9 mouse cellular contexts compared by ENCODE assay signal in genomic region chr2:93643403-93643780, GRCm38 (mm10). TPM values are rescaled to one million over a fixed set of nuclear protein-coding genes. Genes with fewer than 3 reads are reported as not detected.
A peak's percentile ranks its signal among the peaks of the same experiment; 100 is the strongest.
DNase-seq lines count a peak whose midpoint lies in the region; ATAC-seq and TF ChIP-seq lines count a peak whose summit lies in the region.
"Had no signal": no experiment of that assay in that cellular context is flagged by ENCODE, and none has a peak within 500 bp of the region (broad histone marks: within the 10 kb centered on the region; RNA-seq: fewer than 3 reads in every experiment).

No protein-coding gene starts in this region.

- peaks cover 100% of the 10 kb centered on the region for H3K27me3 ChIP-seq in heart, embryonic 10.5 days (ENCODE audit: insufficient read depth, poor library complexity, severe bottlenecking)
- H3K27me3 ChIP-seq in hindbrain, embryonic 11.5 days (ENCODE audit: control insufficient read depth, insufficient read depth, low read length) = peaks cover 89% of the 10 kb centered on the region
- peaks cover 96% of the 10 kb centered on the region for H3K27me3 ChIP-seq in liver, postnatal 0 days (ENCODE audit: insufficient read depth, low read length)
- peaks cover 12% of the 10 kb centered on the region; the same call in 1 of the 2 replicates for H3K27me3 ChIP-seq in cerebellum, adult 2 months (ENCODE audit: control insufficient read depth, insufficient read depth, low read length)

- under 1% methylated on average over 28 of the region's 28 CpGs for WGBS in heart, embryonic 10.5 days
- under 1% methylated on average over 28 of the region's 28 CpGs for WGBS in hindbrain, embryonic 11.5 days
- WGBS in liver, postnatal 0 days (ENCODE audit: insufficient replicate concordance) = 3% methylated on average over 28 of the region's 28 CpGs
- 15% methylated on average over 28 of the region's 28 CpGs for WGBS in cerebellum, adult 2 months

- peak overlapping the region; percentile 57 for H3K4me2 ChIP-seq in hindbrain, embryonic 11.5 days (replicated peaks; ENCODE audit: low read depth, low read length)
- peak overlapping the region; percentile 65 for H3K4me2 ChIP-seq in liver, postnatal 0 days (ENCODE audit: low read depth, low read length)

- H3K9ac ChIP-seq in hindbrain, embryonic 11.5 days (ENCODE audit: low read depth, low read length) = peak overlapping the region; percentile 53; the same call in 1 of the 2 replicates
- no peak overlapping the region for H3K9ac ChIP-seq in liver, postnatal 0 days (replicated peaks)

- H3K4me1 ChIP-seq in heart, embryonic 10.5 days = peaks cover 46% of the 10 kb centered on the region
- peaks cover 4% of the 10 kb centered on the region; the same call in 1 of the 2 replicates for H3K4me1 ChIP-seq in brown adipose tissue, adult 24 weeks (ENCODE audit: control insufficient read depth, insufficient read depth, insufficient read length, low read length)
- peaks cover 8% of the 10 kb centered on the region; the same call in 1 of the 2 replicates for H3K4me1 ChIP-seq in hindbrain, embryonic 11.5 days (replicated peaks; ENCODE audit: control insufficient read depth, insufficient read depth, low read length)
- peaks cover 6% of the 10 kb centered on the region for H3K4me1 ChIP-seq in liver, postnatal 0 days (ENCODE audit: insufficient read depth)
- H3K4me1 ChIP-seq in cerebellum, adult 2 months (ENCODE audit: control insufficient read depth, insufficient read depth, low read length) = no peaks in the 10 kb centered on the region

- H3K27ac ChIP-seq in heart, embryonic 10.5 days = 0 out of 2 replicates have a peak overlapping the region, but pooled peaks have one; percentile 76
- H3K27ac ChIP-seq in brown adipose tissue, adult 24 weeks (replicated peaks; ENCODE audit: low read depth, low read length) = no peak overlapping the region
- no peak overlapping the region for H3K27ac ChIP-seq in hindbrain, embryonic 11.5 days (ENCODE audit: low read depth, low read length)
- H3K27ac ChIP-seq in liver, postnatal 0 days (ENCODE audit: low read depth) = no peak overlapping the region
- no peak overlapping the region for H3K27ac ChIP-seq in cerebellum, adult 2 months (ENCODE audit: insufficient read depth, low read length)

- no peak for TF ChIP-seq POLR2A in cerebellum, adult 2 months (IDR thresholded peaks at IDR 0.05; ENCODE audit: borderline replicate concordance, insufficient read depth, low read length)

- ATAC-seq in hindbrain, embryonic 11.5 days (ENCODE audit: low FRiP score) = no peak
- ATAC-seq in liver, postnatal 0 days = no peak

- peak overlapping the region; percentile 68 for H3K4me3 ChIP-seq in heart, embryonic 10.5 days
- peak overlapping the region; percentile 37 for H3K4me3 ChIP-seq in brown adipose tissue, adult 24 weeks (ENCODE audit: insufficient read depth, low read depth, low read length)
- peak overlapping the region; percentile 44 for H3K4me3 ChIP-seq in hindbrain, embryonic 11.5 days (ENCODE audit: low read depth, low read length)
- H3K4me3 ChIP-seq in liver, postnatal 0 days (ENCODE audit: low read depth, low read length) = peak overlapping the region; percentile 40
- no peak overlapping the region for H3K4me3 ChIP-seq in cerebellum, adult 2 months (replicated peaks; ENCODE audit: insufficient read depth, low read depth, low read length)
- H3K4me3 ChIP-seq: erythroblast, embryonic 14.5 days had no signal

- intact Hi-C loops in heart, postnatal 14 days (cut with DNase I) = no loop called here

- TF ChIP-seq EP300 in liver, postnatal 0 days (IDR thresholded peaks at IDR 0.05; ENCODE audit: low read depth) = no peak

- no peaks in the 10 kb centered on the region for H3K36me3 ChIP-seq in heart, embryonic 10.5 days
- H3K36me3 ChIP-seq in hindbrain, embryonic 11.5 days (ENCODE audit: control insufficient read depth, insufficient read depth, low read length) = no peaks in the 10 kb centered on the region
- H3K36me3 ChIP-seq in liver, postnatal 0 days (replicated peaks; ENCODE audit: insufficient read depth, low read length) = no peaks in the 10 kb centered on the region

- no peak for DNase-seq in heart, embryonic 10.5 days (ENCODE audit: low spot score)
- DNase-seq in heart, postnatal 14 days = no peak
- no peak for DNase-seq in hindbrain, embryonic 11.5 days (ENCODE audit: low spot score)
- DNase-seq in liver, postnatal 0 days = no peak
- no peak for DNase-seq in cerebellum, adult 2 months
- DNase-seq in ovary, postnatal 14 days (ENCODE audit: low spot score) = no peak
- no peak for DNase-seq in thymus, postnatal 36 days

- no peaks in the 10 kb centered on the region for H3K9me3 ChIP-seq in heart, embryonic 10.5 days
- no peaks in the 10 kb centered on the region for H3K9me3 ChIP-seq in hindbrain, embryonic 11.5 days (ENCODE audit: control insufficient read depth, low read length)
- no peaks in the 10 kb centered on the region for H3K9me3 ChIP-seq in liver, postnatal 0 days (ENCODE audit: low read length)

- TF ChIP-seq CTCF in liver, postnatal 0 days (IDR thresholded peaks at IDR 0.05; ENCODE audit: low read depth) = no peak
- no peak for TF ChIP-seq CTCF in cerebellum, adult 2 months (IDR thresholded peaks at IDR 0.05; ENCODE audit: borderline replicate concordance, insufficient read depth, low read depth, low read length)

RNA-seq across cellular contexts. Expression of gene Alx4, which starts 1.2 kb away (rescaled TPM):
- 0.83 and 3.6 TPM in 2 replicates for polyA plus RNA-seq in heart, embryonic 10.5 days (2016; fragmentation: Nextera tagmentation; extraction: Ambion mirVana)
- under 1 TPM; 0.10 to 0.15 TPM for total RNA-seq in heart, postnatal 14 days (2021)
- polyA plus RNA-seq in brown adipose tissue, adult 24 weeks (2012; ENCODE audit: insufficient read depth, insufficient read length, missing spikeins) = not detected in 2 replicates
- 4.3 TPM in 2 replicates for polyA plus RNA-seq in hindbrain, embryonic 11.5 days (2014; fragmentation: Nextera tagmentation; extraction: Ambion mirVana)
- polyA plus RNA-seq in liver, postnatal 0 days (2015; fragmentation: Nextera tagmentation; extraction: Ambion mirVana) = 0.04 TPM in 1 of 2 replicates, not detected in the other
- polyA plus RNA-seq in cerebellum, adult 2 months (2012; rRNA removed) = 0.46 and 0.79 TPM in 2 replicates
